Mouse (Mus musculus): ENCODE data around the gene Mif4gd. TPM values are rescaled to one million over a fixed set of nuclear protein-coding genes. Genes with fewer than 3 reads are reported as not detected.
A peak's percentile ranks its signal among the peaks of the same experiment; 100 is the strongest.

The Mif4gd gene
- total and polyA plus RNA-seq, 2 experiments from 2014 or later = 16.9 to 19.4 TPM

DNA sequence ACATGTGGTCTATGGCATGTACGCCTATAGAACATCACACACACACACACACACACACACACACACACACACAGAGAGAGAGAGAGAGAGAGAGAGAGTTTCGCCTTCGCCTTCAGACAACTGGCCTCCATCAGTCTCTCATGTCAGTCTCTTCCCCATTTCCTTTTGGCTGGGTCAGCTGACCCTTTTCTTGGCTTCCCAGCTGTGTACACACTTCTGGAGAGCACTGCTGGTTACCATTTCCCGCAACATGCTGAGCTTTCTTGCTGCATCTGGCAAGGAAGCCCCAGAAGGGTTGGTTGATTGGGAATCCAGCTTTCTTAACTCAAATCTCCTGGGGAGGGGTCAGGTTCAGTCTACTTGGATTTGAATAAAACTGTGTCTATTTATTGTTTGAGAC, 21.3 kb upstream of the Mif4gd start:
- ATAC-seq (no peak), DNase-seq (no peak)
- no peaks in the 10 kb centered on the region for H3K36me3 ChIP-seq (ENCODE audit: insufficient read depth)
- no peak overlapping the region for H3K4me2 ChIP-seq (ENCODE audit: low read depth)
- H3K9ac ChIP-seq = no peak overlapping the region
- no peaks in the 10 kb centered on the region for H3K9me3 ChIP-seq (ENCODE audit: low read length)
- no peaks in the 10 kb centered on the region for H3K27me3 ChIP-seq (ENCODE audit: insufficient read depth, low read length)
- TF ChIP-seq CTCF (IDR thresholded peaks at IDR 0.05; ENCODE audit: low read depth) = no peak
- no peaks in the 10 kb centered on the region for H3K4me1 ChIP-seq (ENCODE audit: insufficient read depth)
- no peak overlapping the region for H3K27ac ChIP-seq (ENCODE audit: low read depth, low read length)
- 89% methylated on average over 4 of the region's 4 CpGs for WGBS
- no peak overlapping the region for H3K4me3 ChIP-seq (ENCODE audit: low read depth, low read length)

DNA sequence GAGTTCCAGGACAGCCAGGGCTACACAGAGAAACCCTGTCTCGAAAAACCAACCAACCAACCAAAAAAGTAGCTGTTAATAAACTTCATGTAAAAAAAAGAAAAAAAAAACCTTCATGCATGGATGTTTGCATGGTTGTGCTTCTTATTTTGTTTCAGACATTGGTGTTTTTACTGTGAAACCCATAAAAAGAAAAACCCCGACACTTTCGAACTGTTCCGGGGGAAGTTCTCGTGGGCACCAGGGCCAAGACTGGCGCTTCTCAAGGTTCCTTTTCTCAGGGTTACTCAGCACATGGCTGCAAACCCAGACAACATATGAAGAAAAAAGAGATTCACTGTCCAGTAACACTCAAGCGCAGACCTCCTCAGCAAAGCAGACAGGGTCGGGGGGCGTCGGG, 20.1 kb upstream of the Mif4gd start:
- WGBS = 89% methylated on average over 10 of the region's 10 CpGs
- Histone ChIP-seq H3K27ac (ENCODE audit: low read depth, low read length) (no peak overlapping the region), H3K27me3 (ENCODE audit: insufficient read depth, low read length) (no peaks in the 10 kb centered on the region), H3K36me3 (ENCODE audit: insufficient read depth) (no peaks in the 10 kb centered on the region), H3K9ac (no peak overlapping the region), H3K4me2 (ENCODE audit: low read depth) (no peak overlapping the region), H3K4me1 (ENCODE audit: insufficient read depth) (no peaks in the 10 kb centered on the region), H3K9me3 (ENCODE audit: low read length) (no peaks in the 10 kb centered on the region), H3K4me3 (ENCODE audit: low read depth, low read length) (no peak overlapping the region)
- no peak for DNase-seq
- no peak for ATAC-seq
- TF ChIP-seq CTCF (IDR thresholded peaks at IDR 0.05; ENCODE audit: low read depth) = no peak

GRCm38 (mm10) chr11:115632247-115632646, 19.5 kb upstream of the Mif4gd start:
- H3K36me3 ChIP-seq (ENCODE audit: insufficient read depth) = no peaks in the 10 kb centered on the region
- no peak for ATAC-seq
- no peaks in the 10 kb centered on the region for H3K4me1 ChIP-seq (ENCODE audit: insufficient read depth)
- H3K27ac ChIP-seq (ENCODE audit: low read depth, low read length) = no peak overlapping the region
- no peak overlapping the region for H3K4me2 ChIP-seq (ENCODE audit: low read depth)
- H3K9ac ChIP-seq = no peak overlapping the region
- DNase-seq = no peak
- TF ChIP-seq CTCF (IDR thresholded peaks at IDR 0.05; ENCODE audit: low read depth) = no peak
- H3K4me3 ChIP-seq (ENCODE audit: low read depth, low read length) = no peak overlapping the region
- WGBS = 78% methylated on average over 7 of the region's 7 CpGs
- no peaks in the 10 kb centered on the region for H3K9me3 ChIP-seq (ENCODE audit: low read length)
- no peaks in the 10 kb centered on the region for H3K27me3 ChIP-seq (ENCODE audit: insufficient read depth, low read length)

DNA sequence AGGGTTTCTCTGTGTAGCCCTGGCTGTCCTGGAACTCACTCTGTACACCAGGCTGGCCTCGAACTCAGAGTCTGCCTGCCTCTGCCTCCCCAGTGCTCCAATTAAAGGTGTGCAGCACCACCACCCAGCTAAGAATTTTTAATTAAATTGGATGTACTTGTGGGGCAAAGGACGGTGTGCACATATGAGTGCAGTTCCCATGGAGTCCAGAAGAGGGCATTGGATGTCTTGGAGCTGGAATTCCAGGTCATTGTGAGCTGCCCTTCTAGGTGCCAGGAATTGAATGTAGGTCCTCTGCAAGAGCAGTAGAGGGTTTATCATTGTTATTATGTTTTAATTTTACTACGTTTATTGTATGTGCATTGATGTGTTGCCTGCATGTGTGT, 18.7 kb upstream of the Mif4gd start:
- H3K9ac ChIP-seq = no peak overlapping the region
- ATAC-seq = no peak
- H3K4me1 ChIP-seq (ENCODE audit: insufficient read depth) = peaks cover 5% of the 10 kb centered on the region; the same call in 1 of the 2 replicates
- TF ChIP-seq CTCF (IDR thresholded peaks at IDR 0.05; ENCODE audit: low read depth) = peak; percentile 65
- WGBS = 21% methylated on average over 3 of the region's 3 CpGs
- no peak overlapping the region for H3K4me3 ChIP-seq (ENCODE audit: low read depth, low read length)
- DNase-seq = no peak
- H3K36me3 ChIP-seq (ENCODE audit: insufficient read depth) = no peaks in the 10 kb centered on the region
- no peak overlapping the region for H3K4me2 ChIP-seq (ENCODE audit: low read depth)
- no peaks in the 10 kb centered on the region for H3K9me3 ChIP-seq (ENCODE audit: low read length)
- H3K27ac ChIP-seq (ENCODE audit: low read depth, low read length) = no peak overlapping the region
- no peaks in the 10 kb centered on the region for H3K27me3 ChIP-seq (ENCODE audit: insufficient read depth, low read length)

DNA sequence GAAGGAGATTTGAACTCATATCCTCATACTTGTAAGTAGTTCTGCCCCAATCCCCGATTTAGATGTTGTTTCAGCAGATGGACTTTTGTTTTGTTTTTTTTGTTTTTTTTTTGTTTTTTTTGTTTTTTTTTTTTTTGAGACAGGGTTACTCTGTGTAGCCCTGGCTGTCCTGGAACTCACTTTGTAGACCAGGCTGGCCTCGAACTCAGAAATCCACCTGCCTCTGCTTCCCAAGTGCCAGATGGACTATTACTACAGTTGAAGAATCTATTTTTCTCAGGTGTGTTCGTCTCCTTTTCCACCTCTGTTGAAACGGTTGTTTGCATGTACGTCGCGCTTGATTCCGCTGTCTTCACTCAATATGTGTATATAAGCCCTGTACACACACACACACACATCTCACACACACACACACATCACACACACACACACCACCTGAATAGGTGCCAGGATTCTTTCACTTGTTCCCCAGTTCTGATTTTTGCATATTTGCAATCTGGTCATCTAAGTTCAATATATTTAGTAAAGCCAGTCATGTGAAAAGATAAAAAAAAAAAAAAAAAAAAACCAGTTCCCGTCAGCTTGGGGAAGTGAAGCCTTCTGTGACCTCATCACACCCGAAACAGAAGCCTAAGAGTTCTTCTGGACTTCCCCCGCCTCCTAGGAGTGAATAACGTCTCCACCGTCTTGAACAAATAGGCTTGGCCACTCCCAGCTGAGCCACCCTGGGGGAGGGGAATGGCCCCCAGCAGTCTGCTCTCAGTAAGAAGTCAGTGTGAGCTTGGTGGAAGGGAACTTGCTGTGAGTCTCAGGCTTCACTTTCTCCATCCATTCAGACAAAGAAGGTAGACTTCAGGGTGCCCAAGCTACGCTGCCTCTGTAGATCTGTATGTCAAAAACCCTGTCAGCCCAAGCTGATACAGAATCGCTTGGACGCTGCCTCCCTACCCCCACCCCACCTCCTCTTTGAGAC, 18.0 kb upstream of the Mif4gd start:
- H3K4me1 ChIP-seq (ENCODE audit: insufficient read depth) = peaks cover 5% of the 10 kb centered on the region; the same call in 1 of the 2 replicates
- H3K27ac ChIP-seq (ENCODE audit: low read depth, low read length) = no peak overlapping the region
- ATAC-seq = no peak
- DNase-seq = no peak
- no peaks in the 10 kb centered on the region for H3K36me3 ChIP-seq (ENCODE audit: insufficient read depth)
- H3K4me2 ChIP-seq (ENCODE audit: low read depth) = no peak overlapping the region
- H3K27me3 ChIP-seq (ENCODE audit: insufficient read depth, low read length) = no peaks in the 10 kb centered on the region
- no peak overlapping the region for H3K4me3 ChIP-seq (ENCODE audit: low read depth, low read length)
- no peak for TF ChIP-seq CTCF (IDR thresholded peaks at IDR 0.05; ENCODE audit: low read depth)
- no peak overlapping the region for H3K9ac ChIP-seq
- H3K9me3 ChIP-seq (ENCODE audit: low read length) = no peaks in the 10 kb centered on the region
- WGBS = 47% methylated on average over 16 of the region's 16 CpGs

DNA sequence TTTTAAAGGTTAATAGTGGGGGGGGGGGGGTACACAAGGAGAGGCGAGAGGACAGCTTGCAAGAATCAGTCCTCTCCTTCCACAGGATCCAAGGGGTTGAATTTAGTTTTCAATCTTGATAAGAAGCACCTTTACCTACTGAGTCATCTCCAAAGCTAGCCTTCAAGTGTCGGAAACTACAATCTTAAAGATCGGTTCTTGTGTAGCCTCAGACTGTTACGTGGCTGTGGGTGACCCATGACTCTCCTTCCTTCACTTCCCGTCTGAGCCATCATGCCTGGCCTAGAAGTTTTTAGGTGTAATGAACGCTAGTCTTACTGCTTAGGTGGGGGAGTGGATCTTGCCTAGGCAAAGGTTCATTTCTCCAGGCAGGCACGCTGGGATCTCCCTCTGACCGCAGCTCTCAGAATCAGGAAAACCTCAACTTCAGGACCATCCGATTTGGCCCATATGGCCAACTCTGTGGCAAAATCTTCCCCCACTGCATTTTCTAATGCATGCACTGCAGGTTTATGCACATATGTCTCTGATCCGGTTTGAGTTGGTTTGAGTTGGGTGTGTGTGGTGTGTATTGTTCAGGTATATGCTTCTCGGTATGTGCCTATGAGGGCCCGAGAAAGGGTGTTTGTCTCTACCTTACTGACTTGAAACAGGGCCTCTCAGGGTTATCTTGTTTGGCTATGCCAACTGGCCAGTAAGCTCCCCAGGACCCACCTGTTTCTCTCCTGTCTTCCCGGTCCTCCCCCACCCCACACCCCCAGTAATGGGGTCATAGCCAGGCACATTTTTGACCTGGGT, 17.2 kb upstream of the Mif4gd start:
- H3K9me3 ChIP-seq (ENCODE audit: low read length) = no peaks in the 10 kb centered on the region
- no peak for TF ChIP-seq CTCF (IDR thresholded peaks at IDR 0.05; ENCODE audit: low read depth)
- no peak overlapping the region for H3K4me3 ChIP-seq (ENCODE audit: low read depth, low read length)
- no peaks in the 10 kb centered on the region for H3K27me3 ChIP-seq (ENCODE audit: insufficient read depth, low read length)
- H3K4me1 ChIP-seq (ENCODE audit: insufficient read depth) = peaks cover 5% of the 10 kb centered on the region; the same call in 1 of the 2 replicates
- H3K27ac ChIP-seq (ENCODE audit: low read depth, low read length) = no peak overlapping the region
- H3K4me2 ChIP-seq (ENCODE audit: low read depth) = no peak overlapping the region
- ATAC-seq = no peak
- 91% methylated on average over 13 of the region's 13 CpGs for WGBS
- DNase-seq = no peak
- no peak overlapping the region for H3K9ac ChIP-seq
- no peaks in the 10 kb centered on the region for H3K36me3 ChIP-seq (ENCODE audit: insufficient read depth)
